Mouse (Mus musculus): ENCODE results near the gene Ehd2.

Ehd2 gene

DNA sequence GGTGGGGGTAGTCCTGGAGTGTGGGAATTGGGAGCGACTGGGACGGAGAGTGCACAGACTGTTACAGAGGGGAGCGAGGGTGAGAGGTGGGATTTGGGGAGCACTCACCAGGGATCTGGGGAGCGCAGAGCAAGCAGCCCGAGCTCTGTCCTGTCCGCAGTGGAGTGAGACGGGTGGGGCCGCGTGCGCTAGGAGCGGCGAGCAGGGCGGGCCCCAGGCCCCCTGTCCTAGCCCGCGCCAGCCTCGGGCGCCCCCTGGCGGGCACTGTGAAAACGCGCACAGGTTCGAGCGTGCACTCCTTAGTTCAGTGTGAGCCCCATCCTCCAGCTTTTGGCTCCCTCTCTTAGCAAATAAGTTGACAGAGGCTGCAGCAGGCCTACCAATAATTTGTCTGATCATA is at the start of gene Ehd2:
Gene Ehd2 (minus strand): TSS at position 256 of the 400 bp plus-strand sequence.
- DNase-seq (ENCODE audit: low read depth, low spot score), result peak; percentile 63

DNA sequence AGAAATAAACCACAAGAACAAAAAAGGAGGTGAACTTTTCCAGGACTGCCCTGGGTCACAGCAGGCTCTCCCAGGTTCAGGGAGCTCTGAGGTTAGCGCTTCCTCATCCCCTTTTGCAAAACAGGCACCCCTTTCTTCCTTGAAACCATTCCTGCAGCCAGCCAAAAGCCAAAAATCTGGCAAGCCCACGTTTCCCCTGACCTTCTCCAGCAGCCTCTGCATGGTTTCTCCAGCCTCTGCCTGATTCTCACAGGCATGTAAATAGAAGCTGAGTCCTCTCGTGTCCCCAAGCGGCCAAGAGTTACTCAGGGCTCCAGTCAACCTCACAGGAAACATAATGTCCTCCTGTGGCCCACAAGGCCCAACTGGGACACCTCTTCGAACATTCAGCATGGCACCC is 48.0 kb upstream of the Ehd2 start:
- DNase-seq (ENCODE audit: low read depth, low spot score), result no peak

GRCm38 (mm10) chr7:16014521-16015175 is 47.3 kb upstream of the Ehd2 start:
- no peak for DNase-seq (ENCODE audit: low read depth, low spot score)

DNA sequence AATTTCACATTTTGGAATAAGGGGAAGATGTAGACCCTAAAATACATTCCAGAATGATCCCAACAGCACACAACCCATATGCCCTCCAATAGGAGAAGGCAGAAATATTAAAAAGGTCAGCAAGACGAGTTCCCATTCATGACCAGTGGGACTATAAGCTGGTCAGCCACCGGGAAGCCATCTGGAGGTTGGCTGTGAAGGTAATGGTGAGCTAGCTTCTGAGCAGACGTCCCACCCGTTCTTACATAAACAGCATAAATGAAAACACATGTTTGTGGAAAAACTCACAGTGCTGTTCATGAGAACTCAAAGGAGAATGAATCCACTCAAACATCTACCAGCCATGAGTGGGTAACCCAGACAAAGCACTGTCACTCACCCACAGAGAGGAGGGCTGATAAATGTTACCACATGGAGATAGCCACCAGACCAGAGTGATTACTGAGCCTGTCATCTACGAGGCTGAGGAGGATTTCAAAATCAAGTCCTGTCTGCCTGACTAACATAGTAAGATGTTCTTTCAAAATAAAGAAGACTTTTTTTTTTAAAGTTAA is 46.4 kb upstream of the Ehd2 start:
- no peak for DNase-seq (ENCODE audit: low read depth, low spot score)

- DNase-seq (ENCODE audit: low read depth, low spot score), result peak; percentile 45
These were observed 45.4 kb upstream of the Ehd2 start for GRCm38 (mm10) chr7:16012576-16013263.

- DNase-seq (ENCODE audit: low read depth, low spot score), result peak; percentile 22
These were observed 44.2 kb upstream of the Ehd2 start for GRCm38 (mm10) chr7:16011418-16012085.

DNA sequence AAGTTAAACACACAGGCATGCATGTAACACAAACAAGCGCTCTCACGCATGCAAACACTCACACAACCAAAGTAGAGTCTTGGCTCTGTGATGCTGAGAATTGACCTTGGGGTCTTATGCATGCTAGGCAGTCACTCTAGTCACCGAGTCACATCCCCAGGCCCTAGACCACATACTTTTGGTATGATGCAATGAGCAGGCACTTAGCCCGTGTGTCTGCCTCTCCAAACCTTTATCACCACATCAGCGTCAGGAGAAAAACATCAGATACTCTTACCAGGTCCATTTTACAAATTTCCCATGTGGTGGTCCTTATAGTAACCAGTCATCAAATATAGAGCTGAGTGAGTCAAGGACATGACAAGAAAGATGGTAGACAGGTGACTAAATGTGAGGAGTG is 43.3 kb upstream of the Ehd2 start:
- no peak for DNase-seq (ENCODE audit: low read depth, low spot score)

- no peak for DNase-seq (ENCODE audit: low read depth, low spot score)
These were observed 42.3 kb upstream of the Ehd2 start for GRCm38 (mm10) chr7:16009636-16010035.

DNA sequence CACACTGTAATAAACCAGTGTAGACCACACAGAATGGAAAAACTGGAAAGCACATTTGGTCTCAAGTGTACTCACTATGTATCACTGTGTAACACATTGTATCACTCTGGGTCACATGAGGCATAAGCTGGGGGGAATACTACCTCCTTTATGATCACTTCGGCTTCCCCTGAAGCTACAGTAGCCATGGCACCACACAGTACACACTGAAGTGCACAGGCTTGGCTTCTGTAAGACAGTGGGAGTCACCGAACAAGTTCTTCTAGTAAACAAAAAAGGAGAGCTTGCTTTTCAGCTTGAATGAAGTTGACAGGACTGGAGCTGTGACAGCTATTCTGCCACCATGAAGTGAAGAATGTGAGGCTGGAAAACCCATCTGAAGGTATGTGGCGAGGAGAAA is 37.7 kb upstream of the Ehd2 start:
- peak; percentile 17 for DNase-seq (ENCODE audit: low read depth, low spot score)

GRCm38 (mm10) chr7:16004177-16004856 is 37.0 kb upstream of the Ehd2 start:
- no peak for DNase-seq (ENCODE audit: low read depth, low spot score)

DNA sequence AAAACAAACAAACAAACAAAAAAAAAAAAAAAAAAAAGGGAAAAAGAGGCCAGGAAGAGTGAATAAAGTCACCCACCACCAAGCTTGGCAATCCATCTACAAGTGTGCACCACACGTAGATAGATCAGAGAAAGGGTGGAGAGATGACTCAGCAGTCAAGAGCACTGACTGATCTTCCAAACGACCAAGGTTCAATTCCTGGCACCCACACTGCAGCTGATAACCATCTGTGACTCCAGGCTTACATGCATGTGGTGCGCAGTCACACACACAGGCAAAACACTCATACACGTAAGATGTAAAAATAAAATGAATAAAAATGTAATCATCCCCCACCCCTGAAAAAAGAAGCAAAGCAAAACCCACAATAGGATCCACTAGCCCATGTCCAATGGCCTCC is 35.7 kb upstream of the Ehd2 start:
- peak; percentile 45 for DNase-seq (ENCODE audit: low read depth, low spot score)

DNA sequence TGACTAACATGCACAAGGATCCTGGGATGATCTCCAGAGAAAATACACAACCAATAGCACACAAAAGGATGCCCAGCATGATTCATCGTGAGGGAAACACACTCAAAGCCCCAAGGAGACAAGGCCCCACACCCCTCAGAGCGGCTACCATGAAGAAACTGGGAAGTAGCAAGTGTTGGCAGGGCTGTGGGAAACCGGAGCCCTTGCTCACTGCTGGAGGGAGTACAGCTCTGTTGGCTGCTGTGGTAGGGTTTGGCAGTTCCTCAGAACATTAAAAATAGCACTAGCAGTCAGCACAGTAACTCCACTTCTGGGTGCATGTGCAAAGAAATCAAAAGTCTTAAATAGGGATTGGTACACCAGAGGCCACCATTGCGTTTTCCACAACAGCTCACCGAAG is 34.8 kb upstream of the Ehd2 start:
- DNase-seq (ENCODE audit: low read depth, low spot score), result peak; percentile 42

DNA sequence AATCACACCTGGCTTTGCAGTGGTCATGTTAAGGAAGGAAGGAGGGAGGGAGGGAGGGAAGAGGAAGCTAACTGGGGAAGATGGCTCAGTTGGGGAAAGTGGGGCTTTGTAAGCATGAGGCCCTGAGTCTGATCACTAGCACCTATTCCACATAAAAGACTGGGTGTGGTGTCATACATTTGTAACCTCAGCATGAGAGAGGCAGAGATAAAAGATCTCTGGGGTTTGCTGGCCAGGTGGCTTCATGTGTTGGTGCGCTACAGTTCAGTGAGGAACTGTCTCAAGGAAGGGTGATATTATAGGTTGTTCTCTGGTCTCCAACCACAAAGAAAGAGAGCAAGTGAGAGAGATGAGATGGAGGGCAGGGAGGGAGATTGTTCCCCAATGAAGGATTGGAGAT is 34.3 kb upstream of the Ehd2 start:
- peak; percentile 75 for DNase-seq (ENCODE audit: low read depth, low spot score)

GRCm38 (mm10) chr7:15993789-15994188 is 26.4 kb upstream of the Ehd2 start:
- DNase-seq (ENCODE audit: low read depth, low spot score), result no peak

GRCm38 (mm10) chr7:15993152-15993551 is 25.8 kb upstream of the Ehd2 start:
- no peak for DNase-seq (ENCODE audit: low read depth, low spot score)

DNA sequence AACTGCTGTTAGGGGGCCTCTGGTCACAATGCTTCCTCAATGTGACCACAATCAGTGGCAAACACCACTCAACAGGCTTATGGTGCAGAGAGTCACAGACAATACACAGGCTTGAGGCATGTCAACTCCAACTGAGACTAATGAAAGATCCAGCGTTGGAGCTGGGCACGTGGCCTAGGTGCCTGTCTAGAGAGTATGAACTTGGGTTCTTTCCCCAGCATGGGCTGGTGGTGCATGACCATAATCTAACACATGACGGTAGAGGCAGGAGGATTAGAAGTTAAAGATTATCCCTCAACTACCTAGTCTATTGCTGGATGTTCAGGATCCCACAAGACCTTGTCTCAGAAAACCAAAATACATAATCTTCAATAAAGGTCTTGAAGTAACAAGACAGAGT is 24.4 kb upstream of the Ehd2 start:
- no peak for DNase-seq (ENCODE audit: low read depth, low spot score)

- DNase-seq (ENCODE audit: low read depth, low spot score), result no peak
These were observed 20.4 kb upstream of the Ehd2 start for GRCm38 (mm10) chr7:15987661-15988356.

GRCm38 (mm10) chr7:15982729-15983407 is 15.5 kb upstream of the Ehd2 start:
- peak; percentile 68 for DNase-seq (ENCODE audit: low read depth, low spot score)

DNA sequence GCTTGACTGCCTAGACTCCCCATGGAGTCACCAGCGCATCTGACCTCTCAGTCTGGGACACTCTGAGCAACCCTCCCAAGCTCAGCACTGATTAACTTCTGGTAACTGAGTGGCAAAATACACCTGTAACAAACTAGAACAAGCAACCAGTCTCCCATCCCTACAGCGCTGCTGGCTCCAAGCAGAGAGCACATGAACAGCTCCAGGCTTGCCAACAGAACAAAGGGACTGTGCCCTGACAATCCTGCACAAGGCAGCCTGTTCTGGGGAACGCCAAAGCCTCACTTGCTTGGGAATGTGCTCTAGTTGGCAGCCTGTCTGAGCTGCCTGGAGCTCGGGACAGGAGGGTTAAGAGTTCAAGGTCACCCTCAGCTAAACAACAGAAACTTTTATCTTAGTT is 14.2 kb upstream of the Ehd2 start:
- no peak for DNase-seq (ENCODE audit: low read depth, low spot score)

- DNase-seq (ENCODE audit: low read depth, low spot score), result no peak
These were observed 12.9 kb upstream of the Ehd2 start for GRCm38 (mm10) chr7:15980246-15980645.

GRCm38 (mm10) chr7:15975904-15976303 is 8.5 kb upstream of the Ehd2 start:
- DNase-seq (ENCODE audit: low read depth, low spot score), result peak; percentile 47

Measured in CD4-positive helper T cell, adult 2 months (primary cell).